Mouse (Mus musculus): ENCODE measurements around the gene Acss2. TPM values are rescaled to one million over a fixed set of nuclear protein-coding genes. Genes with fewer than 3 reads are reported as not detected.
"Not testable (repeated sequence)": the region's sequence is repeated elsewhere in the genome, so short reads cannot be mapped to it uniquely, and the experiment has no call there.

The Acss2 gene
- total RNA-seq, 2 experiments from 2014 or later, result 60.4 to 63.1 TPM

GRCm38 (mm10) chr2:155585486-155585885 is 67.7 kb downstream of the Acss2 start:
- DNase-seq (ENCODE audit: low spot score in 2 of 2), result no peak

DNA sequence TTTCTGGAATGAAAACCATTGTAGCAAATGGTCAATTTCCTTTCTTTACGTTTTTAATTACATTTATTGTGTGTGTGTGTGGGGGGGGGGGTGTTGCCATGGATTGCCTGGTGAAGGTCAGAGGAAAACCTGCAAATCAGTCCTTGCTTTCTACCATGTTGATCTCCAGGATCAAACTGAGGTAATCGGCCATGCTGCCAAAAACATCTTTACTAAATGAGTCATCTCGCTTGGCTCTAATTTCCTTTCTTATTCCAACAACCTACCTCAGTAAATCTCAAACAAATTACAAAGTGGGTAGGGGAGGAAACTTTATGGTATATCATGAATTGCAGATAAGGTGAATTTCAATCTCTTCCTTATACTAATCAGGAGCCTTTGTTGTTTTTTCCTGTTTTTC is 70.4 kb downstream of the Acss2 start:
- no peak for DNase-seq (ENCODE audit: low spot score in 2 of 2)

- no peak for DNase-seq (ENCODE audit: low spot score in 2 of 2)
Observed at GRCm38 (mm10) chr2:155589521-155589920, 71.8 kb downstream of the Acss2 start.

DNA sequence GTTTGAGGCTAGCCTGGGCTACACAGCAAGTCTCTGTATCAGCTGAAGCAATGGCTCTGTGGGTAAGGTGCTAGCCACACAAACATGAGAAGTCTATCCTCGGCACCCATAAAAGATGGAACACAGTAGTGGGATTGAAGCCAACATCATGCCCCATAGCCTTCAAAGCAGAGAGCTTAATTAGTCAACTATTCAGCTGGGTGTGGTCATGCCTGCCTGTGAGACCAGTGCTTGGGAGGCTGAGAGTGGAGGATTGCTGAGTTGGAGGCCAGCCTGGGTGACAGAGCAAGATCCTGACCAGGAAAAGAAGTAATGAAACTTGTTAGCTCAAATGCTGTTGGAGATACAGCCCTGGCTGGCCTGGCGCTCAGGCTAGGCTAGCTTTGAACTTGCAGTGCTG is 73.1 kb downstream of the Acss2 start:
- no peak for DNase-seq (ENCODE audit: low spot score in 2 of 2)

- DNase-seq (ENCODE audit: low spot score in 2 of 2), result no peak
Observed at GRCm38 (mm10) chr2:155591676-155592075, 73.9 kb downstream of the Acss2 start.

- DNase-seq (ENCODE audit: low spot score in 2 of 2), result peak; percentile 99
Observed at GRCm38 (mm10) chr2:155592137-155592853, 74.5 kb downstream of the Acss2 start, which contains the start of gene Gss. TSS of gene Gss (minus strand) at chr2:155592810.

DNA sequence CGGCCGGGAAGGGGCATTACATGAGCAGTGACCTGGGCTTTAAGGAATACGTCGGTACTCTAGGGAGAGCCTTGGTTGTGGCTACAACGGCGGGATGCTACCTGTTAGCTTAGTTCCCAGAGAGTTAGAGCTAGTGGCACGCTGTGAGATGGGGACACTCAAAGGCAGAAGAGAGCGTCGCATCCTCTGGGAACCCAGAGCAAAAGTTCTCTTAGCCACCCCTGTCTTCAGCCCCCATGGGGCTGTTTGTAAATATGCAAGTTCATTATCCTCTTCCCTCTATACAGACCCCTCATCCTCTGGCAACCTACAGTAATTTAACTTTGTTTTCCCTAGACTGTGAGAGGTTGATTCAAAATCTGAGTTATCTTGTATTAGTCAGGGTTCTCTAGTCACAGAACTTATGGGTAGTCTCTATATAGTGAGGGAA is 75.1 kb downstream of the Acss2 start:
- no peak for DNase-seq (ENCODE audit: low spot score in 2 of 2)

DNA sequence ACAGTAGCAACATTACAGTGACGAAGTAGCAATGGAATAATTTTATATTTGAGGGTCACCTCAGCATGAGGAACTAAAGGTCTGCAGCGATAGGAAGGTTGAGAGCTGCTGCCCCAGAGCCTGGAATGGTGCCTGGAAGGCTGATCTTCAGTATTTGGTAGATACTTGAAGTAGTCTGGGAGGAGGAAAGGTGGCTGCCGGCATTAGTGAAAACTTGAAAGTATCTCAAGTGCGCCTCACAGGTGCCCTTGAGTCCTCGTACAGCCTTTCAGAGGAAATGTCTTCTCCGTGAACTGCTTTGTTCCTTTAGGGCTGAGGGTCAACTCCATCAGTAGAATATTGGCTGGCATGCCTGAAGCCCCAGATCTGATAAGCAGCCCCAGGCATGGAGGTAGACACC is 77.8 kb downstream of the Acss2 start:
- no peak for DNase-seq (ENCODE audit: low spot score in 2 of 2)

GRCm38 (mm10) chr2:155603707-155604106 is 86.0 kb downstream of the Acss2 start:
- no peak for DNase-seq (ENCODE audit: low spot score in 2 of 2)

DNA sequence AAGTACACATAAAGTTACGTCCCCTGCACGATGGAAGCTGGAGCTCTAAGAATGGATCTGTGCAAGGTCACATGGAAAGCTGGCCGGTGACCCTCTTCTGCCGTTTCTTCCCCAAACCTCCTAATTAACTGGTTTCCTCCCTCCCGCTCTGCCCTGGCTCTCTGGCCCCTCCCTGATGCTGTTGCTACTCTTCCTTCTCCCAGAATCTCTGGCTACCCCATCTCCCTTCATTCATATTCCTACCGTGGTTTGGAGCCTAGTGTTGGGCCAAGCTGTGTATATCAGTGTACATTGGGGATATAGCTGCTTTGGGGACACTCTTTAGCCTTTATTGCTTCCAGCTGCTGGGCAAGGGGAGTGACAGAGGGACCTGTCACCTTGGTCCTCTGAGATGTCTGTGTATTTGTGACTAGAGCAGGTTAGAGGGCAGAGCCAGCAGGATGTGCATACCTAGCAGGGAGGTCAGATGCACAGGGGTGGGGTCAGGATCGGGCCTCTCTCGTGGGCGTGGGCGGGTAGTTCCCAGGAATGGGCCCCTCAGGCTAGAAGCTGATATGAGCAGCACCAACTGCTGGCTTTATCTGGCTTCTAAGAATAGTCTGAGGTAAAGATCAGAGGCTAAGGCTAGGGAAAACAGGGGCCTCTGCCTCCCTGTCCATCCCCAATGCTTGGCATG is 87.0 kb downstream of the Acss2 start:
- DNase-seq (ENCODE audit: low spot score in 2 of 2), result no peak

DNA sequence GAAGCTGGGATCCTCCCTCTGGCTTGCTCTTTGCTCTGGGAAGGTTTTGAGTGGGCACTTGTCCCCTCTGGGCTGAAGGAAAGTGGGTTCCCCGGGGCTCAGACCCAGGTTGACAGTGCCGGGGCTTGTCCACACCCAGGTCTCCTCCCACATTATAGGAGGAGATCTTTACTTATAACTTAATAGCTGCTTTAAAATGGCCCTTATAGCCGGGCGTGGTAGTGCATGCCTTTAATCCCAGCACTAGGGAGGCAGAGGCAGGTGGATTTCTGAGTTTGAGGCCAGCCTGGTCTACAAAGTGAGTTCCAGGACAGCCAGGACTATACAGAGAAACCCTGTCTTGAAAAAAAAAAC is 87.5 kb downstream of the Acss2 start:
- not testable (repeated sequence) for DNase-seq (ENCODE audit: low spot score in 2 of 2)

- peak; percentile 42 to 66 for DNase-seq (ENCODE audit: low spot score in 2 of 2)
Observed at GRCm38 (mm10) chr2:155606360-155606759, 88.6 kb downstream of the Acss2 start.

DNA sequence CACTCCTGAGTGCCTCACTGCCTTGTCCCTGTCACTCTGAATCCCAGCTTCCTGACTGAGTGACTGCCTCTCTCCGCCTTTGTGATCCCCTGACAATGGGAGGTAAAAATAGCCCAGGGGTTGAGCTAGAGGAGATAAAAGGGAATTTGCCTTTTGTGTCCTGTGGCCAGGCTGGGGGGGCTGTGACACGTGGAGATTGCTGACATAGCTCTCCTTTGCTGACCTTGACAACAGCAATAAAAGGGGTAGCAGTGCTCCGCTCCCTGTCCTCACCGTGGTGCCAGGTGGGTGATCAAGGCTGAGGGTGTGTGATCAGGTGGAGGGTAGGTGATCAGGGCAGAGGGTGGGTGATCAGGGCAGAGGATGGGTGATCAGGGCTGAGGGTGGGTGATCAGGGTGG is 93.2 kb downstream of the Acss2 start, which contains the start of gene Myh7b:
Gene Myh7b, plus strand, starts transcription at position 235 of the 400 bp plus-strand sequence.
- DNase-seq (ENCODE audit: low spot score in 2 of 2), result no peak

DNA sequence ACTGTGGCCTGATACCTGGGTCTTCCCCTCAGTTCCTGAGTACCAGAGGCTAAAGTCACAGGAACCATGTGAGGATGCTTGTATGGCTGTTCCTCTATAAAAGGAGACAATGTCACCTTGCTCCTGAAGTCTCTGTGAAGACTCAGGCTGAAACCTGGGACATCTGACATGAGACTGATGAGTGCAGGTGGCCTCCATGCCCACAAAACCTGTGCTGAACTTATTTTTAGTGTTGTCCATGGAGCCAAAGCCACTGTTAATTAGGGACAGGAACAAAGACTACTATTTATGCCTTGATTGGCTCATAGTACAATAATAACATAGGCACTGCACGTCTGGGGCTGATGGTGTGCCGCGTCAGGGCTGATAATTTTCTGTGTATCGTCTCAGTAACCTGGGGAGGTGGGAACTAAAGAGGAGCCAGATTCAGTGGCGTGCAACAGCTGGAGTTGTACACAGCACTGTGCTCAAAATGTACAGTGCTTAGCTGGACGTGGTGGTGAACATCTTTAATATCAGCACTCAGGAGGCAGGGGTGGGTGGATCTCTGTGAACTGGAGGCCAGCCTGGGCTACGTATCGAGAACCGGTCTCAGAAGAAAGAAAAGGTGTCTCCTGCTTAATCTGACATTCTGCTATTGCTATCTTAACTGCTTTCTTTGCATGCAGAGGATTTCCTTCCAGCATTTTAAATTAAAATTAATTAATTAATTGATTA is 94.2 kb downstream of the Acss2 start:
- DNase-seq (ENCODE audit: low spot score in 2 of 2), result no peak

GRCm38 (mm10) chr2:155613326-155613755 is 95.6 kb downstream of the Acss2 start:
- no peak for DNase-seq (ENCODE audit: low spot score in 2 of 2)

DNA sequence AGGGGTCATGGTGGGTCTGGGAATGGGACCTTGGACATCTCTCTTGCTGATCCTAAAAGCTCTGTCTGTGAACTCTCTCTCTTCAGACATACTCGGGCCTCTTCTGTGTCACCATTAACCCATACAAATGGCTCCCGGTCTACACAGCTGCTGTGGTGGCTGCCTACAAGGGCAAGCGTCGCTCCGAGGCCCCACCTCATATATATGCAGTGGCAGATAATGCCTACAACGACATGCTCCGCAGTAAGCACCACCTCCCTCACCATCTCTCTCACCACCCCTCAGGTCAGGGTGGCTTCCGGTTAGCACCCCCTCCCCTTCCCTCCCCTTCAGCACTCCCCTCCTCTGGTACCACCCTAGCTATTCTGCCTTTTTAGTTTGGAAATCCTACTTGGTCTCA is 96.2 kb downstream of the Acss2 start:
- DNase-seq (ENCODE audit: low spot score in 2 of 2), result no peak

- DNase-seq (ENCODE audit: low spot score in 2 of 2), result no peak
Observed at GRCm38 (mm10) chr2:155616971-155617370, 99.2 kb downstream of the Acss2 start.

GRCm38 (mm10) chr2:155619817-155620216 is 102.1 kb downstream of the Acss2 start:
- peak; percentile 82 to 89 for DNase-seq (ENCODE audit: low spot score in 2 of 2)

DNA sequence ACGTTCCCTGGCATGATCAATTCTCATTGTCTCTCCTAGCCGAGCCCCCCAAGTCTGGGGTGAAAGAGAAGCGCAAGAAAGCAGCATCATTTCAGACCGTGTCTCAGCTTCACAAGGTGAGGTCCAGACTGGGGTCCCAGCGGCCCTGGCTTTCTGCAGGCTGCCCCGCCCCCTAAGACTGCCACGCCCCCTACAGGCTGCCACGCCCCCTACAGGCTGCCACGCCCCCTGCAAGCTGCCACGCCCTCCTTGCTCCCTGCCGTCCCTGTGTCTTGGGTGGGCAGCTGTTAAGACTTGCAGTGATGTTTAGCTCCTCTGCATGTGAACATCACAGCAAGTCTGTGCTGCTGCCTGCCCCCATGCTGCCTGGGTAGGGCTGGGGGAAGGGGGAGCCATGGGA is 104.9 kb downstream of the Acss2 start:
- no peak for DNase-seq (ENCODE audit: low spot score in 2 of 2)

DNA sequence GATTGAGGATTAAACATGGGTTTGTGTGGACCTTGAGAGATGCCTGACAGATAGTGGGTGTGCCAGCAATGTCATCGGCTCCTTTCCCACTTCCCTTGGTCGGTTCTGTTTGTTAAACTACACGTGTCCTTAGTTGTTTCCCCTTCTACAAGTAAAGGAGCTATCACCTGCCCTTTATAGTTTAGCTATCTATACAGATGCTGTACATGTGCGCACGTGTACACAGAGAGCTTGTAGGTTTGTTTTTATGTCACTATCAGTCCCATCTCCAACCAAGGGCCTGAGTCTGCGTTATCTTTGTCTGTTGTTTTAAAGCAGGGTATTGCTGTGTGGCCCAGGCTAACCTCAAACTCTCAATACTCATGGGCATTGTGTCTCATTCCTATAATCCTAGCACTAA is 106.2 kb downstream of the Acss2 start:
- DNase-seq (ENCODE audit: low spot score in 2 of 2), result no peak

- DNase-seq (ENCODE audit: low spot score in 2 of 2), result no peak
Observed at GRCm38 (mm10) chr2:155624730-155625129, 107.0 kb downstream of the Acss2 start.

GRCm38 (mm10) chr2:155626277-155626676 is 108.5 kb downstream of the Acss2 start:
- DNase-seq (ENCODE audit: low spot score in 2 of 2), result no peak
